Mouse (Mus musculus) small intestine, adult 2 months (tissue): ENCODE data around the gene C2cd4c.

Experiments
- CTCF ChIP-seq: fragments of 200-500 bp; IDR thresholded peaks from 2 replicates; pipeline ENCODE4 v1.5.1; 2012; ENCODE audit warnings: low read depth, mild to moderate bottlenecking, control low read depth, inconsistent platforms, low read length, moderate library complexity, mixed read lengths; ENCODE audit not compliant: insufficient replicate concordance, insufficient read length; ENCODE audit errors: extremely low read depth
- POLR2A ChIP-seq: fragments of 200-500 bp; IDR thresholded peaks from 2 replicates; pipeline ENCODE4 v1.6.1; 2012; ENCODE audit warnings: low read depth, mild to moderate bottlenecking, control low read depth, inconsistent platforms, low read length, moderate library complexity

GRCm38 (mm10) chr10:79575754-79576153, 38.1 kb downstream of the C2cd4c start:
- TF ChIP-seq POLR2A (no peak), CTCF (no peak)
